In genomic region chr6:92231356-92231755, GRCm38 (mm10) we compare ENCODE assay signal across 24 mouse cellular contexts. TPM values are rescaled to one million over a fixed set of nuclear protein-coding genes. Genes with fewer than 3 reads are reported as not detected.
DNase-seq lines count a peak whose midpoint lies in the region; ATAC-seq and TF ChIP-seq lines count a peak whose summit lies in the region.
"Had no signal": no experiment of that assay in that cellular context is flagged by ENCODE, and none has a peak within 500 bp of the region (broad histone marks: within the 10 kb centered on the region; RNA-seq: fewer than 3 reads in every experiment).

No protein-coding gene starts in this region.

- no peak overlapping the region for H3K9ac ChIP-seq in kidney, embryonic 16.5 days (replicated peaks; ENCODE audit: low read length)
- H3K9ac ChIP-seq: embryonic facial prominence, embryonic 13.5 days; embryonic facial prominence, embryonic 15.5 days; forebrain, embryonic 12.5 days had no signal

- H3K4me3 ChIP-seq in kidney, adult 2 months (ENCODE audit: insufficient read depth, low read depth, low read length) = no peak overlapping the region
- H3K4me3 ChIP-seq in kidney, embryonic 16.5 days (ENCODE audit: low read length) = no peak overlapping the region
- H3K4me3 ChIP-seq: embryonic facial prominence, embryonic 13.5 days; embryonic facial prominence, embryonic 15.5 days; erythroblast, embryonic 14.5 days; forebrain, embryonic 10.5 days; forebrain, embryonic 12.5 days had no signal

- ATAC-seq in kidney, embryonic 16.5 days (ENCODE audit: low FRiP score, low TSS enrichment) = peak; percentile 46; the same call in 1 of the 2 replicates
- ATAC-seq: forebrain, embryonic 14.5 days; forebrain, embryonic 16.5 days had no signal

- no peak for TF ChIP-seq POLR2A in kidney, adult 2 months (IDR thresholded peaks at IDR 0.05; ENCODE audit: low read depth, low read length)

- no peaks in the 10 kb centered on the region for H3K9me3 ChIP-seq in kidney, embryonic 16.5 days (ENCODE audit: low read length)
- H3K9me3 ChIP-seq: embryonic facial prominence, embryonic 13.5 days; embryonic facial prominence, embryonic 15.5 days; forebrain, embryonic 10.5 days; forebrain, embryonic 12.5 days had no signal

- WGBS in kidney, adult 2 months = 36% methylated on average over 1 of the region's 1 CpGs
- 52% methylated on average over 1 of the region's 1 CpGs for WGBS in kidney, embryonic 16.5 days

- no peaks in the 10 kb centered on the region for H3K36me3 ChIP-seq in kidney, adult 2 months (ENCODE audit: control insufficient read depth, insufficient read depth, low read length)
- H3K36me3 ChIP-seq in kidney, embryonic 16.5 days (ENCODE audit: insufficient read depth, low read length) = no peaks in the 10 kb centered on the region
- H3K36me3 ChIP-seq: embryonic facial prominence, embryonic 13.5 days; embryonic facial prominence, embryonic 15.5 days; forebrain, embryonic 10.5 days; forebrain, embryonic 12.5 days had no signal

- H3K27me3 ChIP-seq in kidney, adult 2 months (replicated peaks; ENCODE audit: control insufficient read depth, insufficient read depth, low read length) = no peaks in the 10 kb centered on the region
- H3K27me3 ChIP-seq in kidney, embryonic 16.5 days (ENCODE audit: insufficient read depth, low read length) = no peaks in the 10 kb centered on the region
- H3K27me3 ChIP-seq: embryonic facial prominence, embryonic 13.5 days; embryonic facial prominence, embryonic 15.5 days; forebrain, embryonic 12.5 days had no signal

- no peak for TF ChIP-seq CTCF in kidney, adult 2 months (conservative IDR thresholded peaks at IDR 0.05; ENCODE audit: insufficient read depth, insufficient read length, low read depth, low read length)

- H3K4me2 ChIP-seq in kidney, embryonic 16.5 days (replicated peaks; ENCODE audit: low read depth, low read length) = no peak overlapping the region
- H3K4me2 ChIP-seq: embryonic facial prominence, embryonic 13.5 days; embryonic facial prominence, embryonic 15.5 days; forebrain, embryonic 12.5 days had no signal

- H3K27ac ChIP-seq in kidney, adult 2 months (ENCODE audit: insufficient read depth, low read depth, low read length) = peak overlapping the region; percentile 27; the same call in 1 of the 2 replicates
- H3K27ac ChIP-seq in kidney, embryonic 16.5 days (ENCODE audit: low read length) = no peak overlapping the region
- H3K27ac ChIP-seq: embryonic facial prominence, embryonic 13.5 days; embryonic facial prominence, embryonic 15.5 days; forebrain, embryonic 10.5 days; forebrain, embryonic 12.5 days had no signal

- peak; percentile 11 for DNase-seq in adrenal gland, adult 2 months
- no peak for DNase-seq in adrenal gland, postnatal 4 days (ENCODE audit: low spot score in 2 of 2)
- DNase-seq in kidney, adult 2 months = peak; percentile 58
- DNase-seq in kidney, adult 11 months = no peak
- no peak for DNase-seq in kidney, postnatal 4 days
- DNase-seq: cerebellum, adult 11 months; cerebellum, adult 18-20 months; cerebellum, adult 8-10 months; cerebellum, adult 9-11 months; cerebellum, postnatal 14 days; cerebellum, postnatal 36 days; embryo, embryonic 11 days had no signal

- H3K4me1 ChIP-seq in kidney, adult 2 months (ENCODE audit: control insufficient read depth, insufficient read depth, low read length) = no peaks in the 10 kb centered on the region; the same call in 1 of the 2 replicates
- no peaks in the 10 kb centered on the region for H3K4me1 ChIP-seq in kidney, embryonic 16.5 days (ENCODE audit: insufficient read depth, low read length)
- H3K4me1 ChIP-seq: embryonic facial prominence, embryonic 13.5 days; embryonic facial prominence, embryonic 15.5 days; forebrain, embryonic 10.5 days; forebrain, embryonic 12.5 days had no signal

RNA-seq across cellular contexts. Expression of gene Trh, which starts 13.1 kb away (rescaled TPM):
- not detected for total RNA-seq in adrenal gland, adult 2 months (2021)
- polyA plus RNA-seq in adrenal gland, adult 2 months (2012; rRNA removed) = not detected in 2 replicates
- under 1 TPM in 1 of 2 experiments, not detected in 1; 0.22 TPM for total RNA-seq in adrenal gland, postnatal 4 days (2021)
- not detected in 2 replicates for polyA plus RNA-seq in kidney, adult 2 months (2012; rRNA removed)
- polyA plus RNA-seq in kidney, embryonic 16.5 days (2015; fragmentation: Nextera tagmentation; extraction: Ambion mirVana) = 7.2 TPM in 2 replicates
- total RNA-seq: adrenal gland, adult 18-20 months; adrenal gland, postnatal 36 days; MEL had no signal
- polyA plus RNA-seq: C2C12; embryonic facial prominence, embryonic 13.5 days; erythroblast, embryonic 14.5 days had no signal

RNA-seq across cellular contexts. Expression of gene Rbsn, which starts 16.6 kb away (rescaled TPM):
- 10 to 100 TPM; 18.6 to 19.5 TPM for total RNA-seq in adrenal gland, adult 2 months (2021)
- 6.2 and 6.4 TPM in 2 replicates for polyA plus RNA-seq in adrenal gland, adult 2 months (2012; rRNA removed)
- 10 to 100 TPM; 26.5 to 31.3 TPM for total RNA-seq in adrenal gland, postnatal 4 days (2021)
- polyA plus RNA-seq in kidney, adult 2 months (2012; rRNA removed) = 10.4 and 10.5 TPM in 2 replicates
- 25.2 and 25.3 TPM in 2 replicates for polyA plus RNA-seq in kidney, embryonic 16.5 days (2015; fragmentation: Nextera tagmentation; extraction: Ambion mirVana)

RNA-seq across cellular contexts. Expression of gene Mrps25, which starts 47.5 kb away (rescaled TPM):
- 10 to 100 TPM; 45.0 to 51.1 TPM for total RNA-seq in adrenal gland, adult 2 months (2021)
- polyA plus RNA-seq in adrenal gland, adult 2 months (2012; rRNA removed) = 1.2 and 2.2 TPM in 2 replicates
- total RNA-seq in adrenal gland, postnatal 4 days (2021) = 10 to 100 TPM; 35.6 to 38.5 TPM
- polyA plus RNA-seq in kidney, adult 2 months (2012; rRNA removed) = 21.0 and 25.2 TPM in 2 replicates
- 94.4 and 96.4 TPM in 2 replicates for polyA plus RNA-seq in kidney, embryonic 16.5 days (2015; fragmentation: Nextera tagmentation; extraction: Ambion mirVana)

Comparison
In these comparisons a context has a peak if more than half of its experiments do, and no peak if none do; other contexts are left out.
1. DNase-seq: peak in adrenal gland, adult 2 months (single experiment) and kidney, adult 2 months (single experiment); none in adrenal gland, postnatal 4 days (0 of 2), kidney, adult 11 months (single experiment) and kidney, postnatal 4 days (0 of 2).